Mouse (Mus musculus) embryonic fibroblast, embryonic 13.5 days (primary cell): ENCODE data around the gene Apoe. TPM values are rescaled to one million over a fixed set of nuclear protein-coding genes. Genes with fewer than 3 reads are reported as not detected.

Source experiments
- H3K27ac ChIP-seq: 2 replicates; pipeline ENCODE4 v1.5.1; 2012; ENCODE audit warnings: low read length, control low read depth, inconsistent platforms; ENCODE audit not compliant: insufficient read depth
- H3K4me1 ChIP-seq: 2 replicates; pipeline ENCODE4 v1.6.1; 2011; ENCODE audit warnings: low read length; ENCODE audit not compliant: control insufficient read depth, insufficient read depth
- H3K4me3 ChIP-seq: 2 replicates; pipeline ENCODE4 v1.5.1; 2011; ENCODE audit warnings: mild to moderate bottlenecking, control low read depth, low read length; ENCODE audit not compliant: insufficient read depth
- CTCF ChIP-seq: IDR thresholded peaks from 2 replicates; pipeline ENCODE4 v1.5.1; 2011; ENCODE audit warnings: mild to moderate bottlenecking, control low read depth, low read length, moderate library complexity, borderline replicate concordance; ENCODE audit not compliant: insufficient read depth
- POLR2A ChIP-seq: IDR thresholded peaks from 2 replicates; pipeline ENCODE4 v1.6.1; 2011; ENCODE audit warnings: low read depth, mild to moderate bottlenecking, control low read depth, low read length, moderate library complexity
- polyA plus RNA-seq: library from polyadenylated mRNA; stranded (reverse); fragments of >200 nt; gene quantifications from 2 replicates; pipeline ENCODE4 v1.2.4, GENCODE M21; 2011; ENCODE audit warnings: low read depth; ENCODE audit not compliant: missing spikeins, insufficient read length

Apoe gene
- polyA plus RNA-seq, 1 experiment = 34.9 TPM

- Histone ChIP-seq H3K4me1 (no peaks in the 10 kb centered on the region), H3K4me3 (no peak overlapping the region), H3K27ac (no peak overlapping the region)
- TF ChIP-seq CTCF (no peak), POLR2A (no peak)
Observed at GRCm38 (mm10) chr7:19740269-19740668, 41.3 kb upstream of the Apoe start.

DNA sequence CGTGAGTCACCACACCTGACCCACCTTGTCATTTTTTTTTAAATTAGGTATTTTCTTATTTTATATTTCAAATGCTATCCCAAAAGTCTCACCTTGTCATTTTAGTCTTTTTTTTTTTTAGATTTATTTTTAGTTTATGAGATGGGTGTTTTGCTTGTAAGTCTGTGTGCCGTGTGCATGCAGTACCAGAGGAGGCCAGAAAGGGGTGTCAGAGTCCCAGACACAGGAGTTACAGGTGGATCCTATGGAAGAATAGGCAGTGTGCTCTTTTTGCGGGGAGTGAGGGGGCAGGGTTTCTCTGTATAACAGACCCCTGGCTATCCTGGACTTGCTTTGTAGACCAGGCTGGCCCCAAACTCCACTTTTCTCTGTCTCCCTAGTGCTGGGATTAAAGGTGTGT lies 39.8 kb upstream of the Apoe start:
- TF ChIP-seq POLR2A (no peak), CTCF (no peak)
- Histone ChIP-seq H3K4me1 (no peaks in the 10 kb centered on the region), H3K27ac (no peak overlapping the region), H3K4me3 (no peak overlapping the region)

DNA sequence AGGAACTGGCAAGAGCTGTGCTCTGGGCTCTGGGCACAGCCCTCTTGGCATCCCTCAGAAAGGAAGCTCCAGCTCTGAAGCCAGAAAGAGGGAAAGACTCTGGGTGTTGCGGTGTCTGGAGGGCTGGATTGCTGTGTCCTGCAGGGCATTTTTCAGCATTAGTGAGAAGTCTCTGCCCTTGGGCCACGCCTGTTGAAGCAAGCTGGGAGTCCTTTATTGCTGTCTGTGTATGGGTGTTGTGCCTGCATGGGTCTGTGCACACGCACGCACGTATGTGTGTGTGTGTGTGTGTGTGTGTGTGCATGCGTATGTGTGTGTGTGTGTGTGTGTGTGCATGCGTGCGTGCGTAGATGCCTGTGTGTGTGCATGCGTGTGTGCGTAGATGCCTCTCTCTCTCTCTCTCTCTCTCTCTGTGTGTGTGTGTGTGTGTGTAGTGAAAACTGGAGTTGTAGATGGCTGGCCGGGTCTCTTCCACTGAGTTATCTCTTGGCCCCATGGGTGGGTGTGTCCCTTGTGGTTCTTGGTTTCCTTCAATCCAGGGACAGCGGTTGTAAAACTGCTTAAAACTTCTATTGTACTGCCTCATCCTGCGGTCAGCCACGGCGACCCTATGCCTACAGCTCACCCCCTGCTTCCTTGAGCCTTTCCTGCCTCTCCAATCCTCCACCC lies 37.5 kb upstream of the Apoe start:
- no peak for TF ChIP-seq POLR2A
- 0 out of 2 replicates have a peak, but pooled peaks have one; percentile 2 for TF ChIP-seq CTCF
- H3K27ac ChIP-seq = no peak overlapping the region
- no peaks in the 10 kb centered on the region for H3K4me1 ChIP-seq
- no peak overlapping the region for H3K4me3 ChIP-seq

- TF ChIP-seq CTCF = no peak
- TF ChIP-seq POLR2A = no peak
- no peak overlapping the region for H3K27ac ChIP-seq
- H3K4me1 ChIP-seq = no peaks in the 10 kb centered on the region
- H3K4me3 ChIP-seq = no peak overlapping the region
Observed at GRCm38 (mm10) chr7:19734178-19734666, 35.2 kb upstream of the Apoe start.

GRCm38 (mm10) chr7:19726541-19726940 lies 27.6 kb upstream of the Apoe start:
- no peak overlapping the region for H3K4me3 ChIP-seq
- no peaks in the 10 kb centered on the region for H3K4me1 ChIP-seq
- no peak for TF ChIP-seq CTCF
- TF ChIP-seq POLR2A = no peak
- no peak overlapping the region for H3K27ac ChIP-seq

DNA sequence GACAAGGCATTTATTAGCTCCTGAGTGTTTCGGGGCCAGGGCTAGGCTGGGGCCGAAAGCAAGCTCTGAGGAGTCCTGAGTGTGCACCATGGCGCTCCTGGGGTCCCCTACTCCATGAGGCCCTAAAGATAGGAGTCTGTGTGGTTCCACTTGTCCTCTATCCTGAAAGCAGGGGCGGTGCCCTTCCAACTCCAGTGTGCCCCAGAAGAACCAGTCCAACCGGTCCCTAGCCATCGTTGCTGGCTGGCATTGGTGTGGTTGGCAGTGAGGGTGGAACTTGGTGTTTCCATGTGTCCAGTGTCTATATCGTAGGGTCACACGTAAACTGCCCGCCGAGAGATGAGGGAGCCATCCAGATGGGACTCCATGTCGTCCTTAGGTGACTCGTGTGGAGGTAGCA lies 25.2 kb upstream of the Apoe start:
- TF ChIP-seq CTCF = no peak
- no peak for TF ChIP-seq POLR2A
- Histone ChIP-seq H3K4me1 (no peaks in the 10 kb centered on the region), H3K4me3 (no peak overlapping the region), H3K27ac (no peak overlapping the region)

- Histone ChIP-seq H3K4me1 (0 out of 2 replicates have a peak, but pooled peaks cover under 1% of the 10 kb centered on the region), H3K27ac (no peak overlapping the region), H3K4me3 (no peak overlapping the region)
- TF ChIP-seq CTCF (no peak), POLR2A (no peak)
Observed at GRCm38 (mm10) chr7:19722754-19723195, 23.8 kb upstream of the Apoe start.

- TF ChIP-seq CTCF (no peak), POLR2A (no peak)
- Histone ChIP-seq H3K27ac (no peak overlapping the region), H3K4me1 (peaks cover 9% of the 10 kb centered on the region), H3K4me3 (no peak overlapping the region)
Observed at GRCm38 (mm10) chr7:19719200-19719599, 20.2 kb upstream of the Apoe start.

DNA sequence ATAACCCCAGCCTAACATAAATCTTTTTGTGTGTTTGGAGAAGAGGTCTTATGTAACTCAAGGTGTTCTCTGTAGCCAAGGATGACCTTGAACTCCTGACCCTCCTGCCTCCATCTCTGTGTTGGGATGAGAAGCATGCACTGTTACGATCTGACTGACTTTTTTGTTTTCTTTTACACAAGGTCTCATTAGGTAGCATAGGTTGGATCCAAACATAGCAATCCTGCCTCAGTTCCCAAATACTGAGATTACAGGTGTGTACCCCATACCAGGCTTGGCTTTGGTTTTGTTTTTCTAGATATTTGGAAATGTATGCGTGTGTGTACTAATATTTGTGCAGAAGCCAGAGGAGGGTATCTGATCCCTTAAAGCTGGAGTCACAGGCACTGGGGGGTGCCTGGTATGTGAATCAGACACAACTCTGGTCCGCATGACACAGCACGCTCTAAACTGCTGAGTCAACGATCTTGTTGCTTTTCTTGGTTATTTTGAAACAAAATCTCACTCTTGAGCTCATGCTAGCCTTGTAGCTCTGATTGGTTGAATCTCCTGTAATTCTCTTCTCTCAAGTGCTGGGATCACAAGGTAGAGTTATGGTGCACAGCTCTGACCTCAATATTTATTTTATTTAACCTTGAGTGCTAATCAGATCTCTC lies 19.4 kb upstream of the Apoe start:
- Histone ChIP-seq H3K4me3 (no peak overlapping the region), H3K4me1 (peaks cover 9% of the 10 kb centered on the region), H3K27ac (no peak overlapping the region)
- TF ChIP-seq POLR2A (no peak), CTCF (no peak)

DNA sequence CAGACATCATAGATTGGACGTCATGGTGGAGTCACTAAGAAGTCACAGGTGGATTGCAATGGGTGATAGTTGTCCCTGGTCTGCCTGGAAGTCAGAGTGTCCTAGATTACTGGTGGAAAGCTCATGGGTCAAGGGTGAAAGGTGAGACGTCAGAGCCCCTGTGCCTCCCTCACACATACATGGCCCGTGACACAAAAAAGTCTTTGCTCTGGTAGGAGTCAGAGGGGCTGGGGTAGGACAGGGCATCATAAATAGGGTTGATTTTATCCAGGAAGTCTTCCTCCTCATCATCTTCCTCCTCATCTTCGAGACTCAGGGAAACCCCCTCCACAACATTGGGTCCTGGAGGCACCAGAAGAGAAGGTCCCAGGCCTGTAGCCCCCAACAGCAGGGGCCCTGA lies 18.4 kb upstream of the Apoe start:
- TF ChIP-seq POLR2A (no peak), CTCF (no peak)
- no peak overlapping the region for H3K4me3 ChIP-seq
- H3K27ac ChIP-seq = no peak overlapping the region
- H3K4me1 ChIP-seq = peaks cover 9% of the 10 kb centered on the region
